Mouse (Mus musculus) frontal cortex, postnatal 10 days (tissue): ENCODE measurements around the gene Hydin.
"Not testable (repeated sequence)": the region's sequence is repeated elsewhere in the genome, so short reads cannot be mapped to it uniquely, and the experiment has no call there.

ENCODE experiments used
- DNase-seq, 2 experiments: peaks; one replicate each; pipeline ENCODE4 v3.0.0; 2022; ENCODE audit warnings: low spot score in 2 of 2, mixed read lengths in 1 of 2

Gene Hydin

GRCm38 (mm10) chr8:110339447-110339846, 72.7 kb downstream of the Hydin start:
- DNase-seq = no peak

- no peak for DNase-seq
Observed at GRCm38 (mm10) chr8:110340090-110340703, 73.4 kb downstream of the Hydin start.

- DNase-seq = no peak
Observed at GRCm38 (mm10) chr8:110345697-110346394, 79.1 kb downstream of the Hydin start.

- DNase-seq = no peak
Observed at GRCm38 (mm10) chr8:110346915-110347314, 80.1 kb downstream of the Hydin start.

- no peak for DNase-seq
Observed at GRCm38 (mm10) chr8:110350725-110351124, 83.9 kb downstream of the Hydin start.

- no peak for DNase-seq
Observed at GRCm38 (mm10) chr8:110351909-110352308, 85.1 kb downstream of the Hydin start.

GRCm38 (mm10) chr8:110362975-110363374, 96.2 kb downstream of the Hydin start:
- DNase-seq = no peak

GRCm38 (mm10) chr8:110372836-110373235, 106.1 kb downstream of the Hydin start:
- DNase-seq = no peak

GRCm38 (mm10) chr8:110373695-110374094, 106.9 kb downstream of the Hydin start:
- DNase-seq = no peak

- peak in 1 of 2 experiments; percentile 15 for DNase-seq
Observed at GRCm38 (mm10) chr8:110382751-110383150, 116.0 kb downstream of the Hydin start.

- not testable (repeated sequence) for DNase-seq
Observed at GRCm38 (mm10) chr8:110384632-110385031, 117.9 kb downstream of the Hydin start.

GRCm38 (mm10) chr8:110395656-110396055, 128.9 kb downstream of the Hydin start:
- no peak for DNase-seq

- no peak for DNase-seq
Observed at GRCm38 (mm10) chr8:110400536-110400935, 133.8 kb downstream of the Hydin start.

- DNase-seq = no peak
Observed at GRCm38 (mm10) chr8:110402311-110402710, 135.5 kb downstream of the Hydin start.

GRCm38 (mm10) chr8:110404516-110404915, 137.7 kb downstream of the Hydin start:
- no peak for DNase-seq

- no peak for DNase-seq
Observed at GRCm38 (mm10) chr8:110415121-110415520, 148.3 kb downstream of the Hydin start.

GRCm38 (mm10) chr8:110416931-110417330, 150.2 kb downstream of the Hydin start:
- no peak for DNase-seq

GRCm38 (mm10) chr8:110417801-110418200, 151.0 kb downstream of the Hydin start:
- DNase-seq = no peak

GRCm38 (mm10) chr8:110419711-110420110, 152.9 kb downstream of the Hydin start:
- no peak for DNase-seq

- DNase-seq = no peak
Observed at GRCm38 (mm10) chr8:110420221-110420620, 153.4 kb downstream of the Hydin start.

GRCm38 (mm10) chr8:110424146-110424545, 157.4 kb downstream of the Hydin start:
- DNase-seq = no peak

- DNase-seq = no peak
Observed at GRCm38 (mm10) chr8:110431340-110431739, 164.6 kb downstream of the Hydin start.

- no peak for DNase-seq
Observed at GRCm38 (mm10) chr8:110440528-110440927, 173.8 kb downstream of the Hydin start.
